Mouse (Mus musculus) kidney, adult 10 weeks (tissue): Measurements from ENCODE around the gene Mras. TPM values are rescaled to one million over a fixed set of nuclear protein-coding genes. Genes with fewer than 3 reads are reported as not detected.

Experiments used
- polyA plus RNA-seq: library from polyadenylated mRNA; stranded (reverse); fragments of 350-450 nt; fragmentation: Illumina TruSeq; extraction: RNeasy Lipid Tissue Mini Kit (QIAGEN cat#74804); gene quantifications from one replicate; pipeline ENCODE4 v1.2.3, GENCODE M21; 2014; ENCODE audit warnings: low read depth, low replicate concordance

Mras gene
- 7.4 TPM for polyA plus RNA-seq

DNA sequence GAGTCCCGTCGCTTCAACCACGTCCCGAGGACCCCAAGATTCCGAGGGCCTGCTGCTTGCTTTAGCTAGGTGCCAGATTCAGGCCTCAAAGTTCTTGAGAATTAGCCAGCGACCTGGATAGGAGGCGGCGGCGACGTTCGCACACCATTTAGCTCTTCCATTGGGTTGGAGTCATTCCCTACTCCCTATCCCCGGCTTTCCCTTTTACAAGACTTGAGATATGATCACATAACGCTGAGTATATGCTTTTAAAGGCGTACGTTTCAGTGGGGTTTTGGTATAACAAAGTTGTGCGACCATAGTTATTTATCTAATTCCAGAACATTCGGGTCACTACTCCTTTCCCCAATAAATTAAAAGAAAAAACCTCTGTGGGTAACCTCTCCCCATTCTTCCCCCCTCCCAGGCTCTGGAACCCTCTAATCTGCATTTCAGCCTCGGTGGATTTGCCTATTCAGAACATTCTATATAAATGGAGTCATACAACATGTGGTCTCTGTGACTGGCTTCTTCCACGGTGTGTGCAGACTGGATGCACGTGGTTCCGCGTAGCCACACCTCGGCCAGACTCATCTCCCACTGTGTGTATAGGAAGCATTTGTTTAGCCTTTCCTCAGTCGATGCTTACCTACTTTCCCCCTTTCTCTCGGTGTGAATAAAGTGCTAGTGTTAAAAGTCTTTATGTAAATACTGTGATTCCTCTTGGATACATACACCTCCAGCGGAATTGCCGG lies at the start of gene Mras:
Mras (minus strand) TSS at position 351 of the 734 bp plus-strand sequence.

DNA sequence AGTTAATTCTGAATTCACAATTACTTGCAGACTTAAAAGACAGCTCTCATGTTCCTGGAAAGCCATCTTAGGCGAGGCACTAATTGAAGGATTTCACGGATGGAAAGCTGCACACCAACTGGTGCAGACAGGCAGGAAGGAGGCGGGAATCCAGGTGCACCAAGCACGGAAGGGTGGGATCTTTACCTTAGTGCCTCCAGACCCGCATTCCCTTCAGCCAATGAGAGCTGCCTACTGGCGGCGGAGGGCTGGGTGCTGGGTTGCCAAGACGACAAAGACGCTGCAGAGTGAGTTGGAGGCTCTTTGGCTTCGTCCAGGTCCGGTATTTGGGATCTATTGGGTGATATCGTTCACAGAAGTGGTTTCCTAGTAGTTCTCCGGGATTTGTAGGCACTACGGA lies 14.0 kb upstream of the Mras start, which contains the start of gene Nme9:
Nme9 (plus strand) TSS at position 315 of the 400 bp plus-strand sequence.

DNA sequence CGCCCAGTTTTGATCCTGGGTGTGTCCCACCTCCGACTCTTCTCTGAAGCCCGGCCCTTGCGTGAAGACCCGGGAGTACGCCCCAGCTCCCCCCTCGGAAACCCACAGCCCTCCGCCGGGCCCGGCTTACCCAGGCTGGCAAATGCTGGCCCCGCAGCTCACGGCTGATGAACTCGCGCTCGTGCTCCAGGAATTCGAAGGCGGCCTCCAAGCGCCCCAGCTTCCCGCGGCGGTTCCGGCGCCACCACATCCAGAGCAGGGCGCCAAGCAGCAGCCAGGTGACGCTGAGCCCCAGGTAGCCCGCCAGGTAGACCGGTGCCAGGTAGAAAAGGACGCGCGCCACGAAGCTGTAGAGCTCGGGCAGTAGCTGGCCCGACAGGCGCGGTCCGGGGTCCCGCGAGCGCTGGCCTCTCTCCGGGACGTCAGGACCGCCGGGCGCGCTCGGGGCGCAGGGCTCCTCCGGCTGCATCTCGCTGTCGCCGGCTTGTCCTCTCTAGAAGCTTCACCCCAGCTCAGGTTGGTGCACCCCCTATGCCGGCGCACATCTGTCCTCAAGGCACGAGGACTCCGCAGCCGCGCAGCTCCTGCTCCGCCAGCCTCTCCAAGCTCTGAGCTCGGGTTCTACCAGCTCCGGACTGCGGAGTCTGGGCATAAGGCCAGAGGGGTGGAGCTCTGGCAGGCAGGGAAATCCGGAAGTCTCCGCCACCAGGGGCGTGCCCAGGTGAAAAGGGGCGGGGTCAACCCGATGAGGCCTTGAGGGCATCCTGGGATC lies 79.1 kb downstream of the Mras start, which contains the start of gene Esyt3:
Esyt3 (minus strand) TSS at position 637 of the 772 bp plus-strand sequence.

Other genes with a start within 250 kb of the Mras start
- gene Faiml, start 200.1 kb downstream of the Mras start, polyA plus RNA-seq, result not detected
- gene Cep70, start 194.0 kb downstream of the Mras start, polyA plus RNA-seq, result 23.1 TPM
- gene Esyt3, start 78.8 kb downstream of the Mras start, polyA plus RNA-seq, result 0.16 TPM
- not detected for gene Nme9, start 14.1 kb upstream of the Mras start, polyA plus RNA-seq
- gene Armc8, start 131.5 kb upstream of the Mras start, polyA plus RNA-seq, result 38.3 TPM
- gene Dbr1, start 138.4 kb upstream of the Mras start, polyA plus RNA-seq, result 12.5 TPM
- 13.5 TPM for gene A4gnt, start 175.1 kb upstream of the Mras start, polyA plus RNA-seq
- 5.1 TPM for gene Dzip1l, start 192.1 kb upstream of the Mras start, polyA plus RNA-seq